Mouse (Mus musculus) forebrain, postnatal 0 days (tissue): ENCODE measurements at regions not wholly inside any gene's neighbourhood (a gene's known extent, or its start where the extent isn't known, plus 50 kb on each side); places are given as distances from the start of the nearest gene placed in this dataset.

Experiments used
- ATAC-seq: fragments of 200-750 bp; cut with Nextera tagmentation; 2 replicates; pipeline ENCODE4 v1.8.0; 2017; ENCODE audit warnings: mild to moderate bottlenecking, moderate library complexity
- DNase-seq: peaks from one replicate; pipeline ENCODE4 v3.0.0-alpha.2; 2015
- H3K27ac ChIP-seq: fragments of 300-500 bp; sonication (generic); 2 replicates; pipeline ENCODE4 v1.5.1; 2014; ENCODE audit warnings: low read depth, mild to moderate bottlenecking, antibody characterized with exemption, low read length, moderate library complexity, mixed read lengths
- H3K27me3 ChIP-seq: fragments of 300-500 bp; sonication (generic); 2 replicates; pipeline ENCODE4 v1.6.1; 2014; ENCODE audit warnings: mild to moderate bottlenecking, low read length, mixed read lengths; ENCODE audit not compliant: insufficient read depth
- H3K36me3 ChIP-seq: fragments of 300-500 bp; sonication (generic); 2 replicates; pipeline ENCODE4 v1.6.1; 2014; ENCODE audit warnings: mild to moderate bottlenecking, moderate library complexity; ENCODE audit not compliant: insufficient read depth
- H3K4me1 ChIP-seq: fragments of 300-500 bp; sonication (generic); 2 replicates; pipeline ENCODE4 v1.6.1; 2014; ENCODE audit warnings: antibody characterized with exemption; ENCODE audit not compliant: insufficient read depth
- H3K4me2 ChIP-seq: fragments of 300-500 bp; sonication (generic); 2 replicates; pipeline ENCODE4 v1.6.1; 2014; ENCODE audit warnings: low read depth, mild to moderate bottlenecking, moderate library complexity
- H3K4me3 ChIP-seq: fragments of 300-500 bp; sonication (generic); 2 replicates; pipeline ENCODE4 v1.5.1; 2014; ENCODE audit warnings: low read depth, low read length, mixed read lengths
- H3K9ac ChIP-seq: fragments of 300-500 bp; sonication (generic); 2 replicates; pipeline ENCODE4 v1.6.1; 2014; ENCODE audit warnings: mild to moderate bottlenecking
- H3K9me3 ChIP-seq: fragments of 300-500 bp; sonication (generic); 2 replicates; pipeline ENCODE4 v1.6.1; 2016; ENCODE audit warnings: low read length
- CTCF ChIP-seq: sonication (generic); IDR thresholded peaks from 2 replicates; pipeline ENCODE4 v1.5.1; 2016; ENCODE audit warnings: antibody characterized with exemption, control low read depth, low read depth
- WGBS: fragments of 180-500 bp; shearing (Covaris S2); extraction: QIAGEN DNeasy Blood & Tissue Kit; methylation state at CpG from one replicate; pipeline ENCODE4 v1.1.7; 2014; 5-methylcytosine and 5-hydroxymethylcytosine counted together

DNA sequence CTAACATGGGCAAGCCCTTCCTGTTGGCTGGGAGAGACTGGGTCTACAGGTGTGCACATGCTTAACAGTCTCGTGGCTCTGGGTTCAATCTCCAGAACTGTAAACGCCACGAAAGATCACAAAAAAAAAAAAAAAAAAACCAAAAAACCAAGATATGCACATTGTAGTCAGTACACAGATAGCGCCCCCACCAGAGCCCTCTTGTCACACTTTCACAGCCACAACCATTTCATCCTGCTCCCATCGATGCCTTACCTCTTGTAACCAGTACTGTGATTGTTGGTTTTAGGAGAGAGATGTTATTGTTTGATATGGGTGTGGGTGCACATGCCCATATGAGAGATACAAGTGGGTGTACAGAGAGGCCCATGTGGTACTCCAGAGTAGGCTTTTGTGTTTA is 154.5 kb downstream of the Tmem17 start:
- Histone ChIP-seq H3K9me3 (no peaks in the 10 kb centered on the region), H3K4me3 (no peak overlapping the region), H3K27me3 (no peaks in the 10 kb centered on the region), H3K9ac (no peak overlapping the region), H3K27ac (no peak overlapping the region), H3K4me2 (no peak overlapping the region), H3K4me1 (peaks cover 3% of the 10 kb centered on the region; the same call in 1 of the 2 replicates), H3K36me3 (no peaks in the 10 kb centered on the region)
- ATAC-seq (no peak), DNase-seq (no peak)
- no peak for TF ChIP-seq CTCF
- WGBS, result 92% methylated on average over 5 of the region's 5 CpGs

DNA sequence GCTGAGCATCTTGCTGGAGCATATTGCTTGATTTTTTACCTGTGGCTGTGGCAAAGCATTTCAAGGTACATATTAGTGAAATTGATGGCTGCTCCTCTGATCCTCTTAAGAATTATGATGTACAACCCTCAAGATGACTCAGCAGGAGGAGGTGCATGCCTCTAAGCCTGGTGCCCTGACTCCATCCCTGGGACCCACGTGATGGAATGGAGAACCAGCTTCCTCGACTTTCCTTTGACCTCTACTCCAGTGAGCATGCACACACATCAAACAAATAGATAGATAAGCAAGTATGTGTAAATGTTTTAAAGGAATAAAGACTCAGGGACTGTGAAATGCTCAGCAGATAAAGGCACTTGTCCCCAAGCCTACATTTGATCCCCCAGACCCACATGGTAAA is 156.3 kb downstream of the Tmem17 start:
- H3K4me1 ChIP-seq, result peaks cover 10% of the 10 kb centered on the region; the same call in 1 of the 2 replicates
- no peaks in the 10 kb centered on the region for H3K27me3 ChIP-seq
- no peak overlapping the region for H3K9ac ChIP-seq
- no peak overlapping the region for H3K4me3 ChIP-seq
- 76% methylated on average over 2 of the region's 2 CpGs for WGBS
- no peaks in the 10 kb centered on the region for H3K36me3 ChIP-seq
- TF ChIP-seq CTCF, result no peak
- no peaks in the 10 kb centered on the region for H3K9me3 ChIP-seq
- no peak overlapping the region for H3K27ac ChIP-seq
- DNase-seq, result no peak
- ATAC-seq, result no peak
- no peak overlapping the region for H3K4me2 ChIP-seq

DNA sequence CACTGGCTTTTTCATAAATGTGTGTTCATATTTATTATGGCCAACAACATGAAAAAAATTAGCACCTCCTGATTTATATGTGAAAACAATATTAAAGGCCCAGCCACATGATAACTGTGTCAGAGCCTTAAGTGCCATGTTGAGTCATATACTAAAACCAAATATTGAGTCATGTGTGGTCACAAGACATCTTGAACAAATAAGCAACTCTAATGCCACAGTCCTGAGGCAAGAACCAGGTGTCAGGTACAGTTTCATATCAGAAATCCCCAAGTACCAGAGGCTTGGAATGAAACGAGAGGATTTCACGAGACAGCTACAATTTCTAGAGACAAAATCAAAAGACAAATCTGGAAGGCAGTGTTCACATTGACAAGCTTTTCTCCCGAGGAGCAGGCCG is 157.4 kb downstream of the Tmem17 start:
- 84% methylated on average over 4 of the region's 4 CpGs for WGBS
- no peak for TF ChIP-seq CTCF
- ATAC-seq, result no peak

DNA sequence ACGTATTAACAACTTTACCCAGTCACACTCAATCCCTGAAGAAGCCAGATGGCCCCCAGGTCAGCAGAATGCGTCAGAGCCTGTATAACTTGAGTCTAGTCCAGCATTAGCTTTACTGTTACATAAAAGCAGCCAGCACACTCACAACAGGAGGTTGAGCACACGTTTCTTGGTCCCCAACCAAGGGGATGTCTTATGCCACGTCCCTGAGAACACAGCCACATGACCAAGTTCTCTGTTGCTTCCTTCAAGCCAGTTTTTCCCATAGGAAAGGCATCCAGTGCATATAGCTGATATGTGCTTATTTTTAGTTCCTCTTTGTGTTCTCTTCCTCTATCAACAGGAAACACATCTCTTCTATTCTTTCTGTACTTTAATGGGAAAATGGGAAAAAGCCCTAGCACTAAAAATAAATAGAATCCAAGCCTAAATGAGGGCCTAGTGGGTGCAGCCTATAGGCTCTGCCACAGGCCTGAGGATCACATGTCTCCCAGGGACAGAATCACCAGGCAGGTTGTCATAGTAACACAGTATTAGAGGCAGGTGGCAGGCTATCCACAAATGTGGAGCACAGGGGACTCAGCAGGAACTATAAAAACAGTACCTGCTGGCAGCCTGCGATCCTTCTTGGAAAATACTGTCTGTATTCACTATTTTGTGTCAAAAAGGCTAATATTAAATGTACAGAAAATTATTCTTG is 160.1 kb downstream of the Tmem17 start:
- Histone ChIP-seq H3K4me2 (no peak overlapping the region), H3K9ac (no peak overlapping the region), H3K4me3 (no peak overlapping the region), H3K36me3 (no peaks in the 10 kb centered on the region), H3K27ac (peak overlapping the region; percentile 60), H3K27me3 (no peaks in the 10 kb centered on the region), H3K9me3 (no peaks in the 10 kb centered on the region), H3K4me1 (peaks cover 10% of the 10 kb centered on the region; the same call in 1 of the 2 replicates)
- ATAC-seq, result peak; percentile 98
- peak; percentile 56 for DNase-seq
- no peak for TF ChIP-seq CTCF
- WGBS, result 26% methylated on average over 5 of the region's 5 CpGs

More for the DNA sequence above, 157.4 kb downstream of the Tmem17 start:
- no peaks in the 10 kb centered on the region for H3K27me3 ChIP-seq
- no peaks in the 10 kb centered on the region for H3K36me3 ChIP-seq
- H3K9ac ChIP-seq, result no peak overlapping the region
- H3K4me2 ChIP-seq, result no peak overlapping the region
- no peaks in the 10 kb centered on the region for H3K9me3 ChIP-seq
- no peak for DNase-seq
- H3K4me3 ChIP-seq, result no peak overlapping the region
- H3K27ac ChIP-seq, result no peak overlapping the region
- peaks cover 10% of the 10 kb centered on the region; the same call in 1 of the 2 replicates for H3K4me1 ChIP-seq

DNA sequence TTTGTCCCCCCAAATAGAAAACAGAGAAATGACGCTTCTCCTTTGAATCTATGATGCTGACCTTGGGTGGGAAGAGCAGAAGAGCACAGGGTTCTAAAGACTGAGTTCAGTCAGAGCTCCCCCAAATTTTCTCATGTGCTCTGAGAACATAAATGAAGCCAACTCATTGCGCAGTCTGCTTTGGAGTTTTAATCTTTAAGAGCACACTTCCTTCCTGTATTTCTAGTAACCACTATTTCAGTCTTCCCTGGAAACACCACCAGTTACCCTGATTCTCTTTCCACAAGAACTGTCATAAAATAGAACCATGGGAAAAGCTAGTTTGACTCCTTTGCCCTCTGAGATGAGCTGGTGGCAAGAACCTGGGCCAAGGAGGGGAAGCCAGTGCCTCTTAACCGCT is 163.2 kb downstream of the Tmem17 start:
- WGBS, result 87% methylated on average over 3 of the region's 3 CpGs

DNA sequence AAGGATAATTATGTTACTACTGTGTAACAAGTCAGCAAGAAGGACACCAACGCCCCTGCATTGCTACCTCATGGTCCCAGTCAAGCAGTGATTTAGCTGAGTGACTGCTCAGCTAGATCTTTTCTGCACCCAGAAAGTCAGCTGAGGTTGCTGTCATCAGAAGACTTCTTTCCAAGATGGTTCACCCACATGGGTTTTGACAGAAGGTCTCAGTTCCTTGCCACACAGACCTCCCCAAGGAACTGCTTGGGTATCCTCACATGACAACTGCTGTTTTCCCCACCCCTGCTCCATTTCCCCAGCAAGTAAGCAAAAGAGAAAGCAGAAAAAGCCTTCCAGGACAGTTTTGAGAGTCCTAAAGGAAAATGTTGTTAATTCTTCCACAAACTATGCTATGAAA is 163.9 kb downstream of the Tmem17 start:
- WGBS, result 88% methylated on average over 1 of the region's 1 CpGs
- ATAC-seq, result no peak

More for the DNA sequence above, 163.2 kb downstream of the Tmem17 start:
- peaks cover 10% of the 10 kb centered on the region; the same call in 1 of the 2 replicates for H3K4me1 ChIP-seq
- H3K27ac ChIP-seq, result no peak overlapping the region
- H3K4me2 ChIP-seq, result no peak overlapping the region
- no peaks in the 10 kb centered on the region for H3K9me3 ChIP-seq
- TF ChIP-seq CTCF, result no peak
- no peaks in the 10 kb centered on the region for H3K27me3 ChIP-seq
- no peaks in the 10 kb centered on the region for H3K36me3 ChIP-seq
- ATAC-seq (no peak), DNase-seq (no peak)
- no peak overlapping the region for H3K9ac ChIP-seq
- no peak overlapping the region for H3K4me3 ChIP-seq

DNA sequence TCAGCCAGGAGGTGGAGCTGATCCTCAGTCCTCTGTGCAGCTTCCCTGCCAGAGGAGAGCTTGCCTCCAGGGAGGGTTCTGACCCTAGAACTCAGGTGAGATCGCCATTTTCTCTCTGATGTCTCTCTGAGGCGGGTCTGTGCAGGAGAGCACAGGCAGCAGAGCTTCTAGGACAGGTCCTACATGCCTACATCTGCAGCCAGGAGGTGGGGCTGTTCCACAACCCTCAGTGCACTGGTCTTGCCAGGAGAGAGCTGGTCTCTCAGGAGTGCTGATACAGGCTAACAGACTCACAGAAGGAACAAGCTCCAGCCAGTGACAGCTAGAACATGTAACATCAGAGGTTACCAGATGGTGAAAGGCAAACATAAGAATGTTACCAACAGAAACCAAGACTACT is 165.4 kb downstream of the Tmem17 start:
- no peak for TF ChIP-seq CTCF
- DNase-seq (no peak), ATAC-seq (no peak)
- no peak overlapping the region for H3K9ac ChIP-seq
- no peak overlapping the region for H3K4me2 ChIP-seq
- WGBS, result 47% methylated on average over 2 of the region's 2 CpGs
- no peaks in the 10 kb centered on the region for H3K27me3 ChIP-seq
- no peak overlapping the region for H3K27ac ChIP-seq
- H3K9me3 ChIP-seq, result no peaks in the 10 kb centered on the region
- H3K4me3 ChIP-seq, result no peak overlapping the region
- no peaks in the 10 kb centered on the region for H3K36me3 ChIP-seq
- 0 out of 2 replicates have a peak, but pooled peaks cover 2% of the 10 kb centered on the region for H3K4me1 ChIP-seq

More for the DNA sequence above, 163.9 kb downstream of the Tmem17 start:
- H3K4me1 ChIP-seq, result peaks cover 10% of the 10 kb centered on the region; the same call in 1 of the 2 replicates
- no peak overlapping the region for H3K4me3 ChIP-seq
- H3K9me3 ChIP-seq, result no peaks in the 10 kb centered on the region
- H3K36me3 ChIP-seq, result no peaks in the 10 kb centered on the region
- no peak overlapping the region for H3K27ac ChIP-seq
- DNase-seq, result no peak
- no peak overlapping the region for H3K9ac ChIP-seq
- no peak overlapping the region for H3K4me2 ChIP-seq
- H3K27me3 ChIP-seq, result no peaks in the 10 kb centered on the region
- no peak for TF ChIP-seq CTCF
